Mouse (Mus musculus) right cerebral cortex, postnatal 4 days (tissue): ENCODE measurements around the gene Dock2.
"Not testable (repeated sequence)": the region's sequence is repeated elsewhere in the genome, so short reads cannot be mapped to it uniquely, and the experiment has no call there.

Experiments
- DNase-seq: peaks from one replicate; pipeline ENCODE4 v3.0.0-alpha.2; 2022

The Dock2 gene

DNA sequence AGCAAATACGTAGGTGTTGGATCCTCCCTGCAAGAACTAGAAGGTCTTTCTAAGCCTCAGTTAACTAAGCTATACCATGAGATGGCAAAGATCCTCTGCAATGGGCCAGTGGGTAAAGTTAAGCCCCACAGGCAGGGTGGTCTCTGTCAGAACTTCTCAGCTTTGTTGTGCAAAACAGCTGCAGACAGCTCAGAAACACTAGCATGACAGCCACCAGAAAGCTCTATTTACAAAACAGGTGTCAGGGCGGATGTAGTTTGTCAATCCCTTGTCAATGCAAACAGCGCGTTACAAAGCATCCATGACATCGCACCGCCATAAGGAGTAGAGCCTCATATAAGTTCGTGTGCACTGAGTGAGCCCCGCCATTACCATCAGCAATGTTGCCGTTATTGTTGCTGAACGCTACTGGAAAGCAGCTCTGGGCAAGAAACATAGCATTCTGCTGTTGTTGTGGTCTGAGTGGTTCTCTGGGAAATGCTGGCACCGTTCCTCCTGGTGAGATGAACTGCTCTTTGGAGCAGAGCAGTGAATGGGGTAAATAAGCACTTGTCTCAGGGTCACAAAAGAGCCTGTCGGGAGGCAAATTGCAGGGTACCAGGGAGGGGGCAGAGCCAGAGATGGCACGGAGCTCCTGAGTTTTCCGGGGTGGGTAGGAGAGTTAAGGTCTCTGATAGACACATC lies 507.2 kb downstream of the Dock2 start:
- DNase-seq = peak; percentile 49

DNA sequence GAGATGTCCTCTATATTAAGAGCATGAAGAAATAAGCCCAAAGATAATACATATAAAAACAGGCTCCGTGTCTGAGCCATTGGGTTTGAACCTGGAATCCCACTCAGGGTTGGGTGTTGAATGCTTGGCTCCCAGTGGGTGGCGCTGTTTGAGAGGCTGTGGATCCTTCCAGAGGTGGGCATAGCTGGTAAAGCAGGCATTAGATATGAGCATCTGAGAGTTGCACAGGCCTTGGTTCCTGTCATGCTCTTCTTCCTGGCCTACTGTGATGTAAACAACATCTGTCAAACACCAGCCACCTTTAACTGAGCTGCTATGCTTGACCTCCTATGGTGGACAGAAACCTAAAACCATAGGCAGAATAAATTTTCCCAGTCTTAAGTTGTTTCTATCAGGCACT lies 507.8 kb downstream of the Dock2 start:
- DNase-seq = peak; percentile 40

DNA sequence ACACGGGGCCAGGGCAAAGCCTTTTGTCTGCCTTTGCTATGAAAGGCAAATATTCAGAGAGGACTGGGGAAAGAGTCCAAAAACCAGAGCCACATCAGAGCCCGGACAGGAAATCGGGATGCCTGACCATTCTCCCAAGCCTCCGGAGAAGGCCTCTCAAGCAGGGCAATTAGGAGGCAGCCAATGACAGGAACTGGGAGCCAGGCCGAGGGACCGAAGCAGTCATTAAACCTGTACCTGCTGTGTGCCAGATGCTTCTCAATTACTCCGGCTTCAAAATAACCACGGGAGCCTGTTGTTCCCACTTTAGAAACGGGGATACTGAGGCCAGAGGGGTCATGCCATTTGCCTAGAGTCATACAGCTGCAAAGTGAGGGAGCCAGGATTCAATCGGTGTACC lies 511.7 kb downstream of the Dock2 start:
- no peak for DNase-seq

DNA sequence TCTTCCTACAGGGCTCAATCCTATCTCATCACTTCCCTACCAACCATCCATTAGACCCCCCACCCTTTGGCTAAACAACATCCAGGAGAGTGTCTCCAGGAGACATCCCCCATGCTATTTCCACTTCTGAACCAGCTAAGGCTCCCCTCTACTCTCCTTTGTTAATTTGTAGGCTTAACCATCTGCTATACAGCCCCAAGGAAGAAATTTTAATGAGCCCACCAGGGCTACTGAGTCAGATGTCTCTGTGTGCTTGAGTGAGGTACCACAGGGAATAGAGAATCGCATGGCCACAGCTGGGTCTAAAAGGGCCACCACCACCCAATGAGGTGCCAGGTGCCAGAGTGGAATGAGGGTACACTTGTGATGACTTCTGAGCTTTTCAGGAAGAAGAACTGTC lies 519.6 kb downstream of the Dock2 start:
- no peak for DNase-seq

DNA sequence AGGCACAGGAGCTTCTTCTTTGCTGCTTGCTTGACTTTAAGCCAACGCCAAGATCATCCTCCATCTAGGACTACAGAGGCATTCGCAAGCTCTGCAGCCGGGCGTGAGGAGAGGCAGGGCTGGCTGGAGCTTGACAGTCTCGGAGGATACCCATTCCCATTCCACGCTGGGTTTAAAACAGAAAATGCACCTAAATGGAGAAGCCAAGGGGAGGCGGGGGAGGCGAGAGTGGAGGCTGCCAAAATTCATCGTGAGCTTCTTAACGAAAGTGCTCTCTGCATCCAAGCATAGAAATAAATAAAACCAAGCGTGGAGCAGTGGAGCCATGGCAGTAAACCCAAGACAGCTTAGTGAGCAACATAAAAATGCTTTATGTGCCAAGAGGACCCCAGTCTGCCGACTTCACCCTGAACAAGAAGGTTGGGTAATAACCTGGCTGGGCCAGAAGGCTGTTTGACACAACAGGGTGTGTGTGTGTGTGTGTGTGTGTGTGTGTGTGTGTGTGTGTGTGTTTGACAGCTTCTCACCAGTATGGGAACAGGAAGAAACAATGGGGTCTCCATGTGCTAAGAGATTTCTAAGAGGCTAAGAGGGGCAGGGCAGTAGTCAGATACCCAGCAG lies 524.7 kb downstream of the Dock2 start:
- peak; percentile 8 for DNase-seq

DNA sequence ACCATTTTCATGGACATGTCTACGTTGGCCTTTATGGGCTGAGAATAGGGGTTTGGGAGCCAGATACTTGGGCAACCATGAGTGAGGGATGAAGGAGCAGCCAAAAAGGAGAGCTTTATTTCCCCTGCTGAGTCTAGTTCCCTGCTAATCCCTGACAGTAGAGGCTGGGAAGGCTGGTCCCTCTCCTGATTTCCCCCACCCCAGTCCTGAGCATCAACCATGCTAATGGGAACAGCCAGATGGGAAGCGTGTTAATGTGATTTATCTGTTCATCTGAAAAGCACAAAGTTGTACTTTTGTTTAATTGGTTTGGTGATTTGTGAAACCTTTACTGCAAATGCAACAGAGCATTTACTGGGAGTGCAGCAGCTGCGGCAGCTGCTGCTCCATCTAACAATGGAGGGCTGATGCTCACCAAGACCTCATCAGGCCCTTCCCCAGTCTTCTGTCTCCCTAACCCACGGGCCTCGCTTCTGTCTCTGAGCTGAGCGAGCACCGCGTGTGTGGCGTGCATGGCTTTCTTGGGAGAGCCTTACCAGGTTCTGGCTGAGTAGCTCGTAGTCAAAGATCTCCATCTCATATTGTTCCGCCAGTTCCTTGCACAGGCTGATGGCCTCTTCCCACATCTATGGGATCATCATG lies 526.0 kb downstream of the Dock2 start:
- no peak for DNase-seq

DNA sequence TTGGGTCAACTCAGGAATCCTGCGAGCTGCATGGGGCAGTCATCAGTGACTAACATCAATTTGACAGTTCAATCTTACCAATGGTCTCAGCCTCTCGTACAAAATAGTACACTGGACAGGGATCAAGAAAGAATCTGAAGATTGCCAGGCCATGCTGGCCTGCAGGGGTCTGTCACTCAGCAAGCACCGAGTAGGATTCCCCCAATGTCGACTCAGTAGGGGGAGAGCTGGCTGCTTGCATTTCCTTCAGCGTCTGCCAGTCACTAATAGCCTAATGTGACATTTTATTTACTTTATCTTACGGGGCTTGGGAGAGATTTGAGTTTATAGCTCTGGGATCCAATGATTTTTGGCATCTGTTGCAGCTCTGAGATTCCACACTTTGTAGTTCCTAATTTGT lies 540.7 kb downstream of the Dock2 start:
- no peak for DNase-seq

DNA sequence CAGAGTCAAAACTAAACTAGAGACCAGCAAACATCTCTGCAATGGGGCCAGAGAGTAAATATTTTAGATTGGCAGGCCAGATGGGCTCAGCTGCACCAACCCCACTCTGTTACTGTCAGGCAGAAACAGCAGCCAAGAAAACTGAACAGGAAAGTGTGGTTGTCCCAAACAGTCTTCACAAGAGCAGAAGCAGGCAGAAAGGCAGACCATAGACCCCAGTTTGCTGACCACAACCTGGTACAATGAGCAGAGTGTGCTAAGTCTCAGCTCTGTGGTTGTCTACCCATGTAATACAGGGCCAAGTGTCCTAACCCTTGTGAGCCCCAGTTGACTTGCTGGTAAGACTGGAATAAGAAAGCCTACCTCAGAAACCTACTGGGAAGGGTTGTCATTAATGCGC lies 543.4 kb downstream of the Dock2 start:
- no peak for DNase-seq

DNA sequence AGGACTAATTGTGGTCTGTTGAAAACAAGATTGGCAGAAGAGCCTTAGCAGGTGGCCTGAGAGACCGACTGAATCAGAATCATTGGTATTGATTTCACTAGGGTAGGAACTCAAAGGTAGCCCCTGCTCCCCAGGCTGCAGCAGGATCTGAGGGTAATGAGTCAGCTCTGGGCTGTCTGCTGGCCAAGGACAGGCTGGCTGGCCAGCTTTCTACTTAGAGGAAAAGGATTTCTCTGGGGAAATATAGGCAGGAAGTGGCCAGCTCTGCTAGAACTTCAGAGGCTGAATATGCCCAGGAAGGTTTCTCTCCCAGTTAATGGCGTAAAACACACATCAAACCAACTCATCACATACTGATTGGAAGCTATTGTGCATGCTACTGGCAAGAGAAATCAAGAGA lies 544.0 kb downstream of the Dock2 start:
- DNase-seq = no peak

DNA sequence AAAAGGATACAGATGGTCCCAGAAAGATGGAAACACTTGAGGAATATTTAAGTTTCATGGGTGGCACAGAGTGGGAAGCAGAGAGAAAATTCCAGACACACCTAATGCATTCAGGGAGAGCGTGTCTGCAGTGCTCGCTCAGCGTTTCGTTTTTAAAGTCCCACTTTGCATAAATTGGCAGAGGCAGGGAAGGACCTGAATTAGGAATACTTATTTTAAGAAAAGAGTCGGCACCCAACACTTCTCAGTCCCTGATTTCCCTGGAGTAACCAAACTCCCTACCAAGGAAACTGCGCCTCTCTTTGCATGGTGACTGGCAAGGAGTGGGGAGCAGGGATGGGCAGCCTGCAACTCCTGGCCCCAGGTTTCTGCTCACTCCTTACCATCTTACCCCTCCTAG lies 546.8 kb downstream of the Dock2 start:
- DNase-seq = no peak

DNA sequence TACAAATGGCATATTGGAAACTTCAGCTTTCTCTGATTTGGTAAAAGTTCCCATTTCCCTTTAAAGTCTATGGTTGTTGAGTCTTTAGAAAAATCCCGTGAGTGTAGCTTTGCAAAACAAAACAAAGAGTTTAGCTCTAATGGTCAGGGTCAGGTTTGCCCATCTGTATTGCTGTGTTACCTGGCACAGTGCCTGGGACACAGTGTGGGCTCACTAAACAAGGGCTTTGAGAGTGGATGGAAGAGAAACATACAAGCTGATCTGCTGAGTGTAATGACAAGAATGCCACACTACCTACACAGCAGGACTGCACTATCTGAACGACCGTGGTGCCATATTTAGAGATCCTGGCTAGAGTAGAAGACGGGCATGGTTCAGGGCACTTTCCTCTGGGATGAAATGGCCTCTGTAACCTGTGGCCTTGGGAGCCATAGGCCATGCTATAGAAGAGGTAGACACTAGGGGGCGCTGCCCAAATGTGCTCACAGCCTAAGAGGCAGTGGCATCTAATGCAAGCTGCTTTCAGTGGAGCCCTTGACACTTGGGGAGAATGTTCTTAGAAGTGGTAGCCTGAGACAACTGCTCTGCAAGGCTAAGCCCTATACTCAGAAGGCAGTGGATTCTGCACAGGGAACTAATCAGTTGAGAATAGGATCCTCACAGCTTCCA lies 547.5 kb downstream of the Dock2 start:
- peak; percentile 17 for DNase-seq

DNA sequence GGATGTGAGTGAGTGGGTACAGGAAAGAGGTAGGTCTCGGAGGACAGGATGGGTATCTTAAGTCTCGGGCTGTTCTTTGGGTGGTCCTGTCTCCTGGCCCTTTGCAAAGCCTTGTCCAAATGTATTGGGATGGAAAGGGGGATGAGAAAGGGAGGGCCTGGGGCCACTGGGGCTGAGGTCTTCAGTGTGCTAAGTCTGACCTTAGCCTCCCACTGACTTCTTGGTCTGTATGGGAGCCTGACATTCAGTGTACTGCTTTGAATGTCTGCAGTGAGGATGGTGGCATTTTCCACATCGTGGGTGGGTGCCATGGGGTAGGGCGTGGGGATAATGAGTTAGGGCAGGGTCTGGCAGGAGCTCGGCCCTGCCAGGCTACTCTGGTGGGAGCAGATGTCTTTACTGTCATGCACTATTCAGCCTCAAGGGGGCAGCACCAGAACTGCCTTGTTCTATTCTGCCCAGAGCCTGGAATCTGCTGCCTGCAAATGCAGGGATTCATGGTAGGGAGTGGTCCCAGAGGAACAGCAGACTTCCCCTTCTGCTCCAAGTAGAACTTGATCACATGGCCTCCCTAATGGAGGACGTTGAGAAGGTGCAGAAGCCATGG lies 554.8 kb downstream of the Dock2 start:
- DNase-seq = peak; percentile 76

DNA sequence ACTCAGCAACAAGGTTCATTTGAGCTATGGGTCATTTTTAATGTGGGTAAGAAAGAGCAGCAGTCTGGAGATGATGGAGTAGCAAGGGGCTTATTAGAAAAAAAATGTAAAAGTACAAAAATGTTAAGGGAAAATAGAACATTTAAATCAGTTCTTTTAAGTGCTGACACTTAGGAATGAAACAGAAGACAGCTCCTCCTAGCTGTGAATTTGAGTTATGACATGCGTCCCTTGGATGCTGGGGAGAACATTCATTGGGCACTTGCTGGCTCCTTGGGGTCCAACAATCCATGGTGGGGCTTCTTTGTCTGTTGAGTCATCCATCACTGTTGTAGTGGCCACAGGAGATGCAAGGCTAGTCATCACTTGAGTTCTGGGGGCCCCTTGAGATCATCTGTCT lies 556.5 kb downstream of the Dock2 start:
- no peak for DNase-seq

DNA sequence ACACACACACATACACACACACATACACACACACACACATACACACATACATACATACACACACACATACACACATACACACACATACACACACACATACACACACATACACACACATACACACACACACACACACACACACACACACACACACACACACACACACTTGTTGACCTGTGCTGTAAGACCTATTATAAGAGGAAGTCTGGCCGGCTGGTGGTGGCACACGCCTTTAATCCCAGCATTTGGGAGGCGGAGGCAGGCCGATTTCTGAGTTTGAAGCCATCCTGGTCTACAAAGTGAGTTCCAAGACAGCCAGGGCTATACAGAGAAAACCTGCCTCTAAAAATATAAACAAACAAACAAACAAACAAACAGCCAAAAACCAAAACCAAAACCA lies 563.1 kb downstream of the Dock2 start:
- not testable (repeated sequence) for DNase-seq

DNA sequence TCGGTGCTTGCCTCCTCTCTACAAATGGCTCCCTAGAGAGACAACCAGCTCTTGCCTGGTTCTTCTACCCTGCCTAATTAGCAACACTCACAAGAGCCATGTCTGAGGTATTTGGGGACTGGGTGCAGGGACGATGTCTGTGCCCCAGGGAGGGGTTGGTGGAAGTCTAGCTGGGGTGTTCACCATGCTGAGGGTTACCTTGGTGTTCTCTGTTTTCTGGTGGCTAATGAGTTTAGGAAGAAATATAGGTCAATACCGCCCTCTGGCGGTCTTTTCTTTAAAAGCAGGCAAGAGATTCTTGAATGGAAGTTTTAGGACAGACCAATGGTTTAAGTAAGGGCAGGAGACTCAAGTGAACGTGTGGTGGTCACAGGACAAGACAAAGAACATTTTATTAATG lies 570.8 kb downstream of the Dock2 start:
- peak; percentile 79 for DNase-seq

DNA sequence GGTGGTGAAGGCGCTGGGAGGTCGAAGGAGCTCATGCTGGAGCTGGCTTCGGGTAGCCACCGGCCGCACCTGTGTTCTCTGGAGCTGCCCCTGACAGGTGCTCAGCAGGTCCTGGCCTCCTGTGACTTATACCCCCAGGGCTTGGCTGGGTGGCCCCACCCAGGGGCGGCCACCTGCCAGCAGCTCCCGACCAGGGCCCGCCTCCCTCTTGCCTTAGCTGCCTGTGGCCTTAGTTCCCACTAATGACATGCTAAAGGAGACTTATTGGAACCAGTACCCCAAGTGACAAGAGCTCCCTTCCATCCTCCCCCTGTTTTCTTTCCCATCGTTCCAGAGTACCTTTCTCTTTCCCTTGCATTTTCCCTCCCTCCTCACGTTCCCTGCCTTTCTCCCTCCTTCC lies 575.7 kb downstream of the Dock2 start, which contains the start of gene Foxi1:
Gene Foxi1 (minus strand): TSS at position 101 of the 400 bp plus-strand sequence.
- no peak for DNase-seq

DNA sequence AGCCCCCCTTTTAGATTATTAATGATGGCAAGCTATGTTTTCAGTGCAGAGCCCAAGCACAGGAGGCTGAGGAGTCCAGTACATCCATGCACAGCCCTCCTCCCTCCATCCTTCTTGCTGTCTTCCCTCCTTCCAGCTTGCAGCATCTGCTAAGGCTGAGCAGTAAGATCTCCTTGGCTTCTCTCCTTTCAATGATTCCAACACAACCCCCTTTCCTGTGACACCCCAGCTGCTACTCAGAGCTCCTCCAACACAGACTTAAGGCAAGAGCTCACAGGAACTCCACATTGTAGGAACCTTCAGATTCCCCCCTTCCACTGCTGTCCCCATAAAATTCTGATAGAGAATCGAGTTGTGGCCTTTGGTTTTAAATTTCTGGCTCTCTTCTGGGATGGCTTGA lies 580.9 kb downstream of the Dock2 start:
- no peak for DNase-seq

DNA sequence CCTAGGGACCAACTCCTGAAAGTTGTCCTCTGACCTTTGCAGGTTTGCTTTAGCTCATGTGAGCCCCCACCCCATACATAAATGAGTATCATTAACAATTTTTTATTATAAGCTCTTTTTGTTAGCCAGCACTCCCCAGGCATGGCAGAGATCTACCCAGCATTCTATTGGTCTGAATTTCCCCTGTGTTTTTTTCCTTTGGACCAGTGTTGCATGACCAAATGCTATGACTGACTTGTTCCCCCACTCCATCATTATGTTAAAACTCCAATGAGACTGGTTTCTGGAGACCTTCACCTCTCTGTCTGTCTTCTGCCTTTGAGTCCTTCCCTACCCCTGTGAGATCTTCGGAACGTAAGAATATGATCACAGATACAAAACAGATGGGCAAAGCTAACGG lies 588.5 kb downstream of the Dock2 start:
- no peak for DNase-seq

DNA sequence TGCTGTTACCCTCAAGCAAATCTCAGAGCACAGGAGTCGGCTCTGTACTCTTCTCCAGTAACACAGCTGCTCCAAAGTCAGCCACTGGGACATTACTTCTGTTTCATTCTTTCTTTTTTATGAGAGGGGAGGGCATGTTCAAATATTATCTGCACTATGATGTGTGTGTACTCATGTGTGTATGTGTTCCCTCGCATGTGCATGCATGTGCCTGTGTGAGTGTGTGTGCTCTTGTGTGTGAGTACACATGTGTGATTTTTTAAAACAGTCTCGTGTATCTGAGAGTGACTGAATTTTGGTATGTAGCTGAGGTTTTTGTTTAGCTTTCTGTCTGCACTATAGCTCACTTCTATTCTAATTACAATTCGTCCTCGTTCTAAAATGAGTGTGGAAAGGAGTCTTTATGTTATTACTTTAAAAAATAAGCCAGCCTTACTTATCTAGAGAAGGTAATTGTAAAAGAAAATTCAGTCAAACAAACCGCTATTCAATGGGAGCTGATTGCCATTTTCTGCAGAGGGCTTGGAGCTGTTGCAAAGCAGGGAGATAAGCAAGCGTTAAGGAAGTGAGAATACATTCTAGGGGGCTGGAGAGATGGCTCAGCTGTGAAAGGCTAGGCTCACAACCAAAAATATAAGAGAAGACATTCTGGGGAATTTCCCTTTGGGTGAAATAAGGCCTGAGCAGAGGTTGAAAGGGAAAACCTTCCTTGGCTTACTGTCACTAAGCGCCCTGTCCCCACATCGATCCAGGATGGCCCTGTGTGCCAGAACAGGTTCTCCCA lies 589.3 kb downstream of the Dock2 start:
- DNase-seq = no peak

DNA sequence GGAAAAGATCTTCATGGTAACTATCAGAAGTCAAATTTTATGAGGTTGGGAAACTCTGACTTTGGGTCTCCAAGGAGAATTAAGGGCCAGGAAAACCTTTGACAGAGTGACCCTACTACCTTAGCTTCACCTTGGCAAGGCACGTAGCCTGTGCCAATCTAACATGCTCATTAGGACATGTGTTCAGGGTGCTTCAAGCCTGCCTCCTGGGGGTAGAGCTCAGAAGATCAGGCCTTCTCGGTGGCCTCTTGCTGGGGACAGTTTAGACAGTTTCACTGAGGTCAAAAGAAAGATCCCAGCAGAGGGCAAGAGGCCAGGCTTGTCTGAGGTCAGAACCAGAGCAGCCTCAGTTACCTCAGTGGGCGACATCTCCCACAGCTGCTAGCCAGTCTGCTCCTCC lies 590.0 kb downstream of the Dock2 start:
- no peak for DNase-seq

DNA sequence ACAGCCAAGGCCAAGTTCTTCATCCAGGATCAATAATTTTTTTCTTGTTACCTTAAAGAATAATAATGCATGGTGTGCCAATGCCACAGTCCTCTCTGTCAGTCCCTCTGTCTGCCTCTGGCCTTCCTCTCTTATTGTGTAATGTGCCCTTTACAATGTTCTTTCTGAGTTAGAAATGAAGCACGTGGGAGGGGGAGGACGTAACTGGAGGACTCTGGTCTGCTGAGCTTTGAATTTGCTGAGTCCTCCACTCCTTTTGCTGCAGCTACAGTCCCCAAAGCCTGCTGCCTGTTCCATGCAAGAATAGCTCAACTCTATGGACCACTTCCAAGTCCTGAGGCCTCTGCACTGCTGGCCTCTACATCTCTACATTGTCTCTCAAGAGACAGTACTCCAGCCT lies 599.4 kb downstream of the Dock2 start:
- DNase-seq = no peak
